Comparison of ENCODE assay signal across 8 mouse cellular contexts in genomic region chrX:73921285-73921822, GRCm38 (mm10). TPM values are rescaled to one million over a fixed set of nuclear protein-coding genes. Genes with fewer than 3 reads are reported as not detected.
DNase-seq lines count a peak whose midpoint lies in the region; ATAC-seq and TF ChIP-seq lines count a peak whose summit lies in the region.

No protein-coding gene starts in this region.

- H3K9me3 ChIP-seq in kidney, embryonic 15.5 days (replicated peaks) = no peaks in the 10 kb centered on the region
- H3K9me3 ChIP-seq in forebrain, embryonic 15.5 days = no peaks in the 10 kb centered on the region
- no peaks in the 10 kb centered on the region for H3K9me3 ChIP-seq in liver, embryonic 14.5 days (ENCODE audit: control insufficient read depth, low read length)

- peaks cover 4% of the 10 kb centered on the region; the same call in 1 of the 2 replicates for H3K4me1 ChIP-seq in kidney, embryonic 15.5 days
- peaks cover 7% of the 10 kb centered on the region for H3K4me1 ChIP-seq in forebrain, embryonic 15.5 days
- H3K4me1 ChIP-seq in liver, embryonic 14.5 days (replicated peaks; ENCODE audit: control insufficient read depth in 2 of 2, insufficient read depth in 2 of 2, low read length in 1 of 2) = peaks cover 0 to 3% of the 10 kb centered on the region in 2 experiments; a peak in 1 of 4 replicates

- peak overlapping the region; percentile 59 for H3K9ac ChIP-seq in kidney, embryonic 15.5 days
- peak overlapping the region; percentile 76 for H3K9ac ChIP-seq in forebrain, embryonic 15.5 days (replicated peaks)
- H3K9ac ChIP-seq in liver, embryonic 14.5 days (replicated peaks) = peak overlapping the region; percentile 77

- 26% methylated on average over 34 of the region's 34 CpGs for WGBS in kidney, embryonic 15.5 days
- 26% methylated on average over 34 of the region's 34 CpGs for WGBS in forebrain, embryonic 15.5 days
- 9% methylated on average over 34 of the region's 34 CpGs for WGBS in liver, embryonic 14.5 days (ENCODE audit: insufficient replicate concordance)

- TF ChIP-seq EP300 in liver, embryonic 14.5 days (IDR thresholded peaks at IDR 0.05; ENCODE audit: low read depth) = no peak

- no peaks in the 10 kb centered on the region for H3K27me3 ChIP-seq in kidney, embryonic 15.5 days
- H3K27me3 ChIP-seq in forebrain, embryonic 15.5 days = no peaks in the 10 kb centered on the region
- no peaks in the 10 kb centered on the region for H3K27me3 ChIP-seq in liver, embryonic 14.5 days (ENCODE audit: control insufficient read depth, insufficient read depth, low read length)

- H3K36me3 ChIP-seq in kidney, embryonic 15.5 days = peaks cover 30% of the 10 kb centered on the region
- H3K36me3 ChIP-seq in forebrain, embryonic 15.5 days = no peaks in the 10 kb centered on the region
- H3K36me3 ChIP-seq in liver, embryonic 14.5 days (replicated peaks; ENCODE audit: control insufficient read depth, insufficient read depth, low read depth) = no peaks in the 10 kb centered on the region; the same call in 1 of the 2 replicates

- DNase-seq in kidney, postnatal 10 days = no peak
- peak; percentile 45 for DNase-seq in adipocyte (ENCODE audit: low spot score)
- DNase-seq in liver, embryonic 14.5 days (ENCODE audit: low read depth in 3 of 3, low spot score in 3 of 3) = no peak
- no peak for DNase-seq in T-cell, adult 2 months (ENCODE audit: low spot score)
- no peak for DNase-seq in right cerebral cortex, adult 18-20 months
- DNase-seq in adrenal gland, adult (ENCODE audit: inconsistent age in 2 of 2, low spot score in 1 of 2) = no peak

- peak overlapping the region; percentile 63 for H3K4me3 ChIP-seq in kidney, embryonic 15.5 days (replicated peaks)
- peak overlapping the region; percentile 63 for H3K4me3 ChIP-seq in forebrain, embryonic 15.5 days
- H3K4me3 ChIP-seq in liver, embryonic 14.5 days (ENCODE audit: insufficient read depth in 1 of 2, low read depth in 2 of 2, low read length in 2 of 2) = peak overlapping the region; percentile 73 to 79

- peak overlapping the region; percentile 83 for H3K27ac ChIP-seq in kidney, embryonic 15.5 days
- peak overlapping the region; percentile 84 for H3K27ac ChIP-seq in forebrain, embryonic 15.5 days (replicated peaks)
- peak overlapping the region; percentile 41 for H3K27ac ChIP-seq in liver, embryonic 14.5 days

- H3K4me2 ChIP-seq in kidney, embryonic 15.5 days = peak overlapping the region; percentile 64
- H3K4me2 ChIP-seq in forebrain, embryonic 15.5 days (replicated peaks) = peak overlapping the region; percentile 67
- peak overlapping the region; percentile 77 for H3K4me2 ChIP-seq in liver, embryonic 14.5 days (ENCODE audit: low read depth)

- peak; percentile 49 for ATAC-seq in kidney, embryonic 15.5 days (replicated peaks; ENCODE audit: low FRiP score)
- peak; percentile 37 for ATAC-seq in forebrain, embryonic 15.5 days (replicated peaks)
- ATAC-seq in liver, embryonic 14.5 days (ENCODE audit: insufficient read depth) = peak; percentile 12; the same call in 1 of the 2 replicates

- TF ChIP-seq CTCF in liver, embryonic 14.5 days (IDR thresholded peaks at IDR 0.05; ENCODE audit: low read depth) = no peak

RNA-seq across cellular contexts. Expression of gene Arhgap4, which starts 0.3 kb away (rescaled TPM):
- 3.7 and 4.0 TPM in 2 replicates for polyA plus RNA-seq in kidney, embryonic 15.5 days (2015; fragmentation: Nextera tagmentation; extraction: Ambion mirVana)
- 2.2 and 2.3 TPM in 2 replicates for polyA plus RNA-seq in forebrain, embryonic 15.5 days (2015; fragmentation: Nextera tagmentation; extraction: Ambion mirVana)
- polyA plus RNA-seq in liver, embryonic 14.5 days (2012; rRNA removed) = 7.2 and 7.8 TPM in 2 replicates
- polyA plus RNA-seq in liver, embryonic 14.5 days (2014; fragmentation: Nextera tagmentation; extraction: Ambion mirVana) = 3.5 and 4.9 TPM in 2 replicates

RNA-seq across cellular contexts. Expression of gene Naa10, which starts 0.4 kb away (rescaled TPM):
- 139 and 159 TPM in 2 replicates for polyA plus RNA-seq in kidney, embryonic 15.5 days (2015; fragmentation: Nextera tagmentation; extraction: Ambion mirVana)
- 108 and 110 TPM in 2 replicates for polyA plus RNA-seq in forebrain, embryonic 15.5 days (2015; fragmentation: Nextera tagmentation; extraction: Ambion mirVana)
- polyA plus RNA-seq in liver, embryonic 14.5 days (2012; rRNA removed) = 64.1 and 73.0 TPM in 2 replicates
- polyA plus RNA-seq in liver, embryonic 14.5 days (2014; fragmentation: Nextera tagmentation; extraction: Ambion mirVana) = 81.1 and 81.3 TPM in 2 replicates

RNA-seq across cellular contexts. Expression of gene Renbp, which starts 9.3 kb away (rescaled TPM):
- 41.9 and 54.5 TPM in 2 replicates for polyA plus RNA-seq in kidney, embryonic 15.5 days (2015; fragmentation: Nextera tagmentation; extraction: Ambion mirVana)
- 8.3 and 9.3 TPM in 2 replicates for polyA plus RNA-seq in forebrain, embryonic 15.5 days (2015; fragmentation: Nextera tagmentation; extraction: Ambion mirVana)
- polyA plus RNA-seq in liver, embryonic 14.5 days (2012; rRNA removed) = 7.3 and 10.4 TPM in 2 replicates
- polyA plus RNA-seq in liver, embryonic 14.5 days (2014; fragmentation: Nextera tagmentation; extraction: Ambion mirVana) = 13.7 and 14.8 TPM in 2 replicates

RNA-seq across cellular contexts. Expression of gene L1cam, which starts 25.4 kb away (rescaled TPM):
- polyA plus RNA-seq in kidney, embryonic 15.5 days (2015; fragmentation: Nextera tagmentation; extraction: Ambion mirVana) = 8.0 and 10.4 TPM in 2 replicates
- 66.5 and 78.2 TPM in 2 replicates for polyA plus RNA-seq in forebrain, embryonic 15.5 days (2015; fragmentation: Nextera tagmentation; extraction: Ambion mirVana)
- polyA plus RNA-seq in liver, embryonic 14.5 days (2012; rRNA removed) = 0.18 and 0.47 TPM in 2 replicates
- 0.16 and 0.20 TPM in 2 replicates for polyA plus RNA-seq in liver, embryonic 14.5 days (2014; fragmentation: Nextera tagmentation; extraction: Ambion mirVana)

RNA-seq across cellular contexts. Expression of gene Avpr2, which starts 29.5 kb away (rescaled TPM):
- 5.8 and 6.2 TPM in 2 replicates for polyA plus RNA-seq in kidney, embryonic 15.5 days (2015; fragmentation: Nextera tagmentation; extraction: Ambion mirVana)
- polyA plus RNA-seq in forebrain, embryonic 15.5 days (2015; fragmentation: Nextera tagmentation; extraction: Ambion mirVana) = 0.23 TPM in 1 of 2 replicates, not detected in the other
- polyA plus RNA-seq in liver, embryonic 14.5 days (2012; rRNA removed) = 0.01 TPM in 1 of 2 replicates, not detected in the other
- polyA plus RNA-seq in liver, embryonic 14.5 days (2014; fragmentation: Nextera tagmentation; extraction: Ambion mirVana) = not detected in 2 replicates
